Mouse (Mus musculus): ENCODE data around the gene Pfdn2.

- no peak for TF ChIP-seq GATA1 (IDR thresholded peaks at IDR 0.05; ENCODE audit: borderline replicate concordance, low read length)
- TF ChIP-seq FLI1 (IDR thresholded peaks at IDR 0.05; ENCODE audit: low read length), result no peak
Observed at GRCm38 (mm10) chr1:171319748-171320147, 25.7 kb upstream of the Pfdn2 start.
